Mouse (Mus musculus) spleen, adult 2 months (tissue): ENCODE measurements at regions not wholly inside any gene's neighbourhood (a gene's known extent, or its start where the extent isn't known, plus 50 kb on each side); places are given as distances from the start of the nearest gene placed in this dataset.

Experiments used
- CTCF ChIP-seq: fragments of 200-500 bp; IDR thresholded peaks from 2 replicates; pipeline ENCODE4 v1.5.1; 2011; ENCODE audit warnings: mild to moderate bottlenecking, inconsistent platforms; ENCODE audit not compliant: insufficient read depth, insufficient read length, insufficient replicate concordance; ENCODE audit errors: extremely low read depth
- POLR2A ChIP-seq: fragments of 200-500 bp; IDR thresholded peaks from 2 replicates; pipeline ENCODE4 v1.6.1; 2011; ENCODE audit warnings: low read depth, low read length, inconsistent platforms

DNA sequence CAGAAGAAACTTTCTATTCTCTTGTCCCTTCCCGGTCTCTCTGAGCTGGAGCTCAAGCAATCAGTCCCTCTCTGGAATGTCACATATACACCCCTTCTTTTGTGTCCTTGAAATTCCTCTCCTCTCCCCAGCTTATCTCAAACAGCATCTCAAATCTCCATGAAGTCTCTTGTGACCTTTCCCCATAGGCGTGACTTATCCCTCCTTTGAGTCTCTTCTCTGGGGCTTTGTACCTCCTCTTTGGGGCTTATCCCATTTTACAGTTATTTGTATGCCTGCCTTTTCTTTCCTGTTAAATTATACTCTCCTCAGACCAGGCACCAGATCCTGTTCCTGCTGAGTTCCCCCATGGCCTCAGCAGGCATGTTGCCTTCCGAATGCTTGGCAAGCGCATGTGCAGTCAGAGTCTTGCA lies 152.8 kb downstream of the Pten start:
- TF ChIP-seq CTCF (no peak), POLR2A (no peak)
